Mouse (Mus musculus) lung, adult 18-20 months (tissue): ENCODE measurements around the gene Gal3st2c.
A peak's percentile ranks its signal among the peaks of the same experiment; 100 is the strongest.

Source experiments
- DNase-seq, 2 experiments: peaks; one replicate each; pipeline ENCODE4 v3.0.0; 2022; ENCODE audit warnings: mixed read lengths in 2 of 2

Gene Gal3st2c

DNA sequence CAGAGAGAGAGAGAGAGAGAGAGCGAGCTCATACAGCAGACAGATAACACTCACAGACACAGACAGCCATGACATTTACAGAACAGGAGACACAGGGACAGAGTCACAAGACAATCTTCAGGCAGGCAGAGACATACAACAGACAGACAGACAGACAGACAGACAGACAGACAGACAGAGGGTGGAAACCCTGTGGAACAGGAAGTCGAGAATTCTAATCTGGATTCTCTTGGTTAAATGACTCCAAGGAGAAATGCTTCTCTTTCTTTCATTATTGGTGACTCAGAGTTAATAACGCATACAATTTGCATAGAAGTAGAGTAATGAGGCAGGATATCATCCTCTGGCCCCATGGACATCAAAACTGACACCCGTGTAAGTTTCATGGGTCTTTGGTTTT lies 56.2 kb downstream of the Gal3st2c start:
- DNase-seq, result no peak

GRCm38 (mm10) chr1:94051104-94051503 lies 60.8 kb downstream of the Gal3st2c start:
- DNase-seq, result no peak

DNA sequence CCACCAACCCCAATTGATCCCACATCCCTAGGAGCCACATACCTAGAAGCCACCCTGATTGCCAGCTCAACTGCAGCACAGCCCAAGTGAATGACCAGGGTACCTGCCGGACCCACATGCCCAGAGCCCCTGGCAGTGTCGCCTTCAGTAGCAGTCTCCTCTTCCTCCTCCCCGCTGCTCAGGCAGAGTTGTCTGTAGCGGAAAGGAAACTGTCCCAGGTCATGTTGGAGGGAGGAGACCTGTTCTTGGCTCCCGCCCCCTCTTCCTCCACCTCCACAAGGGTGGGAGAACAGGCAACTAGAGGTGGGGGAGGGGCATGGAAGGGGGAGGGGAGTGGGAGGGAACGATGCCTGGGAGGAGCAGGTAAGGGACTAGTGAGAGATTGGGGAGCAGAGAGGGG lies 62.1 kb downstream of the Gal3st2c start, which contains the start of gene Pdcd1:
Gene Pdcd1 (minus strand): TSS at position 181 of the 400 bp plus-strand sequence.
- DNase-seq, result no peak

DNA sequence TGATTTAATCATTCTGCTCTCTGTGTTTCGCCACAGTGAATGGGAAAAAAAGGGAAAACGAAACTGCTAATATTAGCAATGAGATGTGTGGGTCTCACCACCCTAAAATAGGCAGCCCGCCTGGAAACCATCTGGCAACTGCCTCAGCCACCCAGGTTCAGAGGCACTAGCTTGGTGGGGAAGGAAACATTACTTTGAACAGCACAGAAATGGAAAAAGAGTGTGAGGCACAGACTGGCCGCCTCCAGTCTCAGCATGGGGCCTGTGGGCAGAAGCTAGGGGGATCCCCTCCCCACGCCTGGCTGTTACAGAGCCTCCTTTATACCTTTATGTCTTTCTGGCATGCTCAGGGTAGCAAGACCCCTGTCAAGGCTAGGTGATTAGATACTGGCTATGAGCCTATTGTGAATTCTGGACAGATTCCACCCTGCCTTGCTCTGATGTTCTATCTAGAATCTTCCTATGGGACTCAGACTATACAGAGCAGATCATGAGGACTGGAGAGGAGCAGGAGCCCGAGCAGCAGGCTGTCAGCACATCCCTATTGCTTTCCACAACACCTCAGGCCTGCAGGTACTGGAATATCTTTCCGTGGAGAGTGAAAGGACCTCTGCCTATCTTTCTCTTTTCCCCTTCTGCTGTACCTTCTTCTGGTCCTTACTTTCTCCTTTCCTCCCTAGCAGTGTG lies 63.4 kb downstream of the Gal3st2c start:
- DNase-seq, result no peak

DNA sequence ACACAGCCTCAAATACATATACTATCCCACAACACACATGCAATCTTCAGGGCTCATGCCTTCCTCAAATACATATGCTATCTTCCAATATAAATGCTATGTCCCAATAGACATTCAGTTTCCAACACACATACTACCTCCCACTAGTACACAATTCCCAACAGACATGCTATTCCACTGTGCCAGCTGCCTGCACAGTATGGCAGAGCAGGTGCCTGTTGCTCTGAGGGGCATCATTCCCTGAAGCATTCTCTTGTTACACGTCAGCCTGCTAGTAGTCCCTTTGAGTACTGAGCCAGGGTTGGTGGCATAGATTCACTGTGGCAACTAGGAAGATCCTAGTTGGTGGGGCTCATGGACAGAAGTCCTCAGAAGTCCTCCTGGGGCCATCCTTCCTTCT lies 64.2 kb downstream of the Gal3st2c start:
- DNase-seq, result no peak

DNA sequence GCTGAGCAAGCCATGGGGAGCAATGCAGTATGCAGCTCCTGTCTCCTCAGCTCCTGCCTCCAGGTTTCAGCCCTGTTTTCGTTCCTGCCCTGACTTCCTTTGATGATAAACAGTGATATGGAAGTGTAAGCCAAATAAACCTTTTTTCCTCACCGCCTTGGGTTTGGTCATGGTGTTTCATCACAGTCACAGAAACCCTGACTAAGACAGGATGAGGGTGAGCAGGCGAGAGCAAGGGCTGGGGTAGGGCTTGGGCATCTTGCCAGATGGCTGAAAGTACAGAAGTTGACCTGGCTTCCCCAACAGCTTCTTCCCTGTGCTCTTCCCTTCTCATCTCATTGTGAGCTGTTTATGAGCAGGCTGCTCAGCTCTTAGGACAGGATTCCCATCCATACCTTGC lies 65.7 kb downstream of the Gal3st2c start:
- peak in 1 of 2 experiments; percentile 22 for DNase-seq

DNA sequence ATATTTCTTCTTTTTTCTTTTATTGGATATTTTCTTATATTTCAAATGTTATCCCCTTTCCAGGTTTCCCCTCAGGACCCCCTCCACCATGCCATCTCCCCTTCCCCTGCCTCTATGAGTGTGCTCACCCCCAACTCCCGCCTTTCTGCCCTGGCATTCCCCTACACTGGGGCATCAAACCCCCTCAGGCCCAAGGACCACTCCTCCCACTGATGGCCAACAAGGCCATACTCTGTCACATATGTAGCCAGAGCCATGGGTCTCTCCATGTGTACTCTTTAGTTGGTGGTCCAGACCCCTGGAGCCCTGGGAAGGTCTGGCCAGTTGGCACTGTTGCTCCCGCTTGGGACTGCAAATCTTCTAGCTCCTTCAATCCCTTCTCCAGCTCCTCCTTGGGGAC lies 67.1 kb downstream of the Gal3st2c start:
- DNase-seq, result no peak

DNA sequence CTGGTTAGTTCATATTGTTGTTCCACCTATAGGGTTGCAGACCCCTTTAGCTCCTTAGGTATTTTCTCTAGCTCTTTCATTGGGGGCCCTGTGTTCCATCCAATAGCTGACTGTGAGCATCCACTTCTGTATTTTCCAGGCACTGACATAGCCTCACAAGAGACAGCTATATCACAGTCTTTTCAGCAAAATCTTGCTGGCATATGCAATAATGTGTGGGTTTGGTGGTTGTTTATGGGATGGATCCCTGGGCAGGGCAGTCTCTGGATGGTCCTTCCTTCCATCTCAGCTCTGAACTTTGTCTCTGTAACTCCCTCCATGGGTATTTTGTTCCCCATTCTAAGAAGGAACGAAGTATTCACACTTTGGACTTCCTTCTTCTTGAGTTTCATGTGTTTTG lies 68.0 kb downstream of the Gal3st2c start:
- DNase-seq, result peak in 1 of 2 experiments; percentile 12
